Mouse (Mus musculus): ENCODE measurements around the gene Chst4.

- no peak for TF ChIP-seq CTCF (IDR thresholded peaks at IDR 0.05; ENCODE audit: insufficient read depth, low read length)
- no peak for TF ChIP-seq POLR2A (IDR thresholded peaks at IDR 0.05; ENCODE audit: borderline replicate concordance, extremely low read depth, low read depth, low read length)
Observed at GRCm38 (mm10) chr8:110040509-110040908, 969 bp upstream of the Chst4 start.
